Mouse (Mus musculus) mouse trophoblast stem cell (cell line): ENCODE results near the gene Zfp182.

Experiments
- in situ Hi-C, 2 experiments: fragments of 300-500 bp; cut with MseI, MboI; formaldehyde crosslinking; loops; 2 replicates in 1 of 2; 3 replicates in 1 of 2; pipeline ENCODE4 v1.15.1; 2025

The Zfp182 gene

DNA sequence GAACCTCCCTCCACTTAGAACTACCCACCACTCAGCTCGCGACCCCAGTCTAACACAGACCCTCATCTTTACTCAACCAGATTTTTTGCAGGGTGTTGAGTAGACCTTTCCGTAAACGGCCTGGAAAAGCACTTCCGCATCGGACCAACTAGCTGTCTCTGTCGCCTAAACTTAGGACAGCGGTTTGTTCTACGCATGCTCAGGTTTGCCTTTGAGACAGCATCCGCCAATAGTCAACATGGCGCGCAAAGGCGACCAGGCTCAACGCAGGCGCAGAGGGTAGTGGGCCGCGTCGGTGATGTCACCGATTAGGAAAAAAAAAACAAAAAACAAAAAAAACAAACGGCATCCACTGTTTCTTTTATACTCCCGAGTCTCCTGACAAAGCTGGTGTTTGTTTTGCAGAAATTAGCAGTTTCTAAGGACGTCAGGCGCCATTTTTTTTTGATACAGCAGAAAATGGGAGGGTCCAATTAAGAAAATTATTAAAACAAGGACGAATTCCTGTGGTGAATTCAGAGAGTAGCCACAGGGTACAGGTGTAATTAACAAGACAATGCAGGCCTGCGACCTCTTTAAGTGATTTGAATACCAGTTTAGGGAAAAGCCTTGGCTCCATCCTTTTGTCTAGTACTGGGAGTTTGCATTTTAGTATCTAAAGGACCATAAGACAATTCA, at the start of gene Zfp182:
TSS of gene Zfp182 (minus strand) at position 451 of the 678 bp plus-strand sequence.
- in situ Hi-C loops, result no loop called here

DNA sequence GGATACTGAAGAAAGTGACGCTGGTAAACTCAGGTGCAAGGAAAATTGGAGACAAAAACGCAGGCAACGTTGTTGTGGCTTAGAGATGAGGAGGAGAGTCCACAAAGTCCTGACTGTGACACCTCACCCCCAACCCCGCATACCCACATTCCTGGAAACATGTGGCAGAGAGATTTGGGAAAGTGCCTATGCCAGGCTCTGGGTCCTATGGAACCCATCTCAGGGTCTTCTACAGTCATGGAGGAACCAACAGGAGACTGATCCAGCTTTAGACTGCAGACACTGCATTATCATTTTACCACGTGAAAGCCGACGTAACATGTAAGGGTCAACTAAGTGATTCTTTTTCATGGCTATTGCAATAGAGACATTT, 27.7 kb upstream of the Zfp182 start:
- in situ Hi-C loops, result no loop called here

DNA sequence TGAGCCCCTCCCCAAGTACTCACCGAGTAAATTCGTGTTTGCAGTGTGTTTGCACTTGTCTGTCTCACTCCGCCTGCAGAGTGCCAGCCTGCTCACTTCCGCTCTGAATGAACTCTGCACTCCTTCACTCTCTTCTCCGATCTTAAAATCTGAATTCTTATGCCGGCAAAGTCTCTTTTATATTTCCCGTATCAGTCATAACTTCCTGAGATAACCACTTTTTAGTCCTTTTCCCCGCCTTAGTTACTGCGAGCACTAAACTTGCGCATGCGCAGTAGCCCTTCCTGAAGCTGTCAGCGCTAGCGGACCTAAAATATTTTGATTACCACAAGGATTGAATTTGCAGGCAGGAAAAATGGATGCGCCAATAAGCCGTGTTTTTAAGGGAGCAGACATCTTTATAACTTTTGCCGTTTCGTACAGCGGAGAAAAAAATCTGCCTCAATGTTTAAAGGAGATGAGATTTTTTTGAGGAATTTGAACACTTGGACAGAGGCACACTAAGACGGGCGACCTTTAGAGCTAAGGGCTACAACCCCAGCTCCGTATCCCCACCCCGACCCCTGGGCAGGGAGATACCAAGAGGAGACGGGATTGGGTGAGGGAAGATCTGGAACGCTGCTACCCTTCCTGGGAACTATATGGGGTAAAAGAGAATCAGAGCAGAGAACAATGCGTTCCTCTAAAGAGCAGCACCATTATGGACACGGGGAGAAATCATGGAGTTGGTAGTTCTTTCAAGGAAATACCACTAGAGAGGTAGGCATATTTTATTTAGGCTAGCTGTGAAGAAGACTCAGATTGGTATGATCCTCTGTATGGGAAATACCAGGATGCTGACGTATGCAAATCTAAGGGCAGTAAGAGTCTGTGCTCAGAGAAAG, 27.1 kb upstream of the Zfp182 start, which contains the start of gene Zfp300:
TSS of gene Zfp300 (minus strand) at position 545 of the 884 bp plus-strand sequence.
- in situ Hi-C loops, result no loop called here

GRCm38 (mm10) chrX:21088645-21088982, 26.5 kb upstream of the Zfp182 start:
- in situ Hi-C loops, result no loop called here

GRCm38 (mm10) chrX:21068106-21068505, 6.0 kb upstream of the Zfp182 start, which contains the start of gene Spaca5:
Gene Spaca5, plus strand, starts transcription at chrX:21068406.
- in situ Hi-C loops, result no loop called here

DNA sequence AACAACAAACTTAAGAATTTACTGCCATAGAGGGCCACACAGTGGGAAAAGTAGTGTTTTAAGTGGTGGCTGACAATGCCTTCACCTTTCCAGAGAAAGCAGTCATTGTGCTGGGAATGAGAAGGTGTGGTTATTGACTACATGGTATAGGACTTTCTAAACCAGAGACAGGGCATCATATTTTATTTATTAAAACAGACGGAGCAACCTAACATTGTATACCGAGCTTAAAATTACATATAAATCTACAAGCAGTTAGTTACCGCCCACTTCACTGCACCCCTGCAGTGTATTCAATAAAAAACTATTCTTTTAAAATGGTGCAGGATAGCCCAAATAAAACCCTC, 401 bp upstream of the Zfp182 start:
- in situ Hi-C loops, result no loop called here

DNA sequence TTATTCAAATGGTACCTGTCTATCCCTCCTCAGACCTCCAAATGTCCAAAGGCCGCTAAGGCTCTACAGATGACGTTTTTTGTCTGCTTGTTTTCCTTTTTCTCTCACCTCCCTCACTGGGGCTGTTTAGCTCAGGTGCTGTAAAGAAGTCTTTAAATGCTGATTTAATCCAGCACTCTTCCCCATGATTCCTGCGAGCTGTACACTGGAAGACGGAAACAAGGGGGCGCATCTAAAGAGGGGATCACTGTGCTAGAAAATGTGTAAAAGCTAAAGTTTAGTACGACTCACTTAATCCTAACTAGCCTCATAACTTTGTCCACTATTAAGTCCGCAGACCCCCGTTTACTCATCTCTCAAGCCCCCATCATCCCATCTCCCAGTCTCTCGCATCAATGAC, 656 bp downstream of the Zfp182 start:
- in situ Hi-C loops, result no loop called here

- in situ Hi-C loops, result no loop called here
These were observed 81.2 kb downstream of the Zfp182 start for GRCm38 (mm10) chrX:20980901-20981300.
